Mouse (Mus musculus) kidney, postnatal 0 days (tissue): Measurements from ENCODE around the gene Sept4. TPM values are rescaled to one million over a fixed set of nuclear protein-coding genes. Genes with fewer than 3 reads are reported as not detected.
A peak's percentile ranks its signal among the peaks of the same experiment; 100 is the strongest.

Source experiments
- ATAC-seq: fragments of 200-750 bp; cut with Nextera tagmentation; replicated peaks from 2 replicates; pipeline ENCODE4 v1.8.0; 2017; ENCODE audit warnings: low read depth, moderate number of reproducible peaks, moderate TSS enrichment, moderate library complexity; ENCODE audit not compliant: low FRiP score
- DNase-seq: peaks from one replicate; pipeline ENCODE4 v3.0.0-alpha.2; 2016; ENCODE audit warnings: low spot score
- H3K27ac ChIP-seq: fragments of 300-500 bp; sonication (generic); 2 replicates; pipeline ENCODE4 v1.5.1; 2014; ENCODE audit warnings: mild to moderate bottlenecking
- H3K27me3 ChIP-seq: fragments of 300-500 bp; sonication (generic); 2 replicates; pipeline ENCODE4 v1.6.1; 2014; ENCODE audit warnings: low read length, mixed read lengths; ENCODE audit not compliant: insufficient read depth
- H3K36me3 ChIP-seq: fragments of 300-500 bp; sonication (generic); 2 replicates; pipeline ENCODE4 v1.6.1; 2014; ENCODE audit warnings: low read length, mixed read lengths; ENCODE audit not compliant: insufficient read depth
- H3K4me1 ChIP-seq: fragments of 300-500 bp; sonication (generic); replicated peaks from 2 replicates; pipeline ENCODE4 v1.6.1; 2014; ENCODE audit warnings: antibody characterized with exemption, low read length, mixed read lengths; ENCODE audit not compliant: insufficient read depth
- H3K4me2 ChIP-seq: fragments of 300-500 bp; sonication (generic); 2 replicates; pipeline ENCODE4 v1.6.1; 2014; ENCODE audit warnings: mild to moderate bottlenecking, low read length, moderate library complexity, mixed read lengths
- H3K4me3 ChIP-seq: fragments of 300-500 bp; sonication (generic); replicated peaks from 2 replicates; pipeline ENCODE4 v1.5.1; 2014; ENCODE audit warnings: low read depth, low read length
- H3K9ac ChIP-seq: fragments of 300-500 bp; sonication (generic); 2 replicates; pipeline ENCODE4 v1.6.1; 2014; ENCODE audit warnings: low read depth, low read length
- H3K9me3 ChIP-seq: fragments of 300-500 bp; sonication (generic); replicated peaks from 2 replicates; pipeline ENCODE4 v1.6.1; 2016; ENCODE audit warnings: low read length, inconsistent platforms, mixed read lengths
- CTCF ChIP-seq: IDR thresholded peaks from 2 replicates; pipeline ENCODE4 v1.5.1; 2016; ENCODE audit warnings: antibody characterized with exemption, low read depth, mild to moderate bottlenecking, moderate library complexity
- WGBS: fragments of 180-500 bp; shearing (Covaris S2); extraction: QIAGEN DNeasy Blood & Tissue Kit; methylation state at CpG from one replicate; pipeline ENCODE4 v1.1.7; 2014; 5-methylcytosine and 5-hydroxymethylcytosine counted together
- polyA plus RNA-seq: library from polyadenylated mRNA; unstranded; fragments of >200 nt; fragmentation: Nextera tagmentation; extraction: Ambion mirVana; gene quantifications from 2 replicates; pipeline ENCODE4 v1.2.1, GENCODE M21; 2015

Sept4 gene
- polyA plus RNA-seq, 1 experiment from 2014 or later = 146 TPM

GRCm38 (mm10) chr11:87581933-87582710, 13.4 kb downstream of the Sept4 start:
- Histone ChIP-seq H3K4me2 (no peak overlapping the region), H3K9ac (no peak overlapping the region), H3K36me3 (no peaks in the 10 kb centered on the region), H3K27ac (no peak overlapping the region), H3K9me3 (no peaks in the 10 kb centered on the region), H3K4me3 (no peak overlapping the region), H3K4me1 (peaks cover 22% of the 10 kb centered on the region), H3K27me3 (no peaks in the 10 kb centered on the region)
- DNase-seq (no peak), ATAC-seq (no peak)
- 81% methylated on average over 8 of the region's 8 CpGs for WGBS
- TF ChIP-seq CTCF = no peak

- H3K4me2 ChIP-seq = no peak overlapping the region
- H3K4me3 ChIP-seq = no peak overlapping the region
- no peak overlapping the region for H3K9ac ChIP-seq
- no peaks in the 10 kb centered on the region for H3K27me3 ChIP-seq
- no peak for TF ChIP-seq CTCF
- ATAC-seq (no peak), DNase-seq (no peak)
- H3K27ac ChIP-seq = no peak overlapping the region
- no peaks in the 10 kb centered on the region for H3K9me3 ChIP-seq
- 76% methylated on average over 6 of the region's 6 CpGs for WGBS
- peaks cover 15% of the 10 kb centered on the region for H3K4me1 ChIP-seq
- 0 out of 2 replicates have a peak, but pooled peaks cover 3% of the 10 kb centered on the region for H3K36me3 ChIP-seq
Measured at GRCm38 (mm10) chr11:87583291-87584034, 14.8 kb downstream of the Sept4 start.

GRCm38 (mm10) chr11:87584711-87585505, 16.2 kb downstream of the Sept4 start:
- Histone ChIP-seq H3K4me3 (no peak overlapping the region), H3K27ac (peak overlapping the region; percentile 55), H3K36me3 (0 out of 2 replicates have a peak, but pooled peaks cover 3% of the 10 kb centered on the region), H3K9me3 (no peaks in the 10 kb centered on the region), H3K4me2 (no peak overlapping the region), H3K4me1 (peaks cover 7% of the 10 kb centered on the region), H3K27me3 (no peaks in the 10 kb centered on the region), H3K9ac (no peak overlapping the region)
- DNase-seq (peak; percentile 79), ATAC-seq (peak; percentile 34; the same call in 1 of the 2 replicates)
- WGBS = 62% methylated on average over 10 of the region's 10 CpGs
- TF ChIP-seq CTCF = no peak

GRCm38 (mm10) chr11:87587211-87587874, 18.6 kb downstream of the Sept4 start:
- TF ChIP-seq CTCF = 0 out of 2 replicates have a peak, but pooled peaks have one; percentile 2
- Histone ChIP-seq H3K4me3 (no peak overlapping the region), H3K27ac (no peak overlapping the region), H3K4me2 (no peak overlapping the region), H3K9me3 (no peaks in the 10 kb centered on the region), H3K4me1 (peaks cover 10% of the 10 kb centered on the region; the same call in 1 of the 2 replicates), H3K36me3 (0 out of 2 replicates have a peak, but pooled peaks cover 3% of the 10 kb centered on the region), H3K27me3 (no peaks in the 10 kb centered on the region), H3K9ac (no peak overlapping the region)
- no peak for ATAC-seq
- WGBS = 86% methylated on average over 5 of the region's 5 CpGs
- peak; percentile 66 for DNase-seq

- DNase-seq (no peak), ATAC-seq (no peak)
- TF ChIP-seq CTCF = no peak
- H3K4me2 ChIP-seq = no peak overlapping the region
- 91% methylated on average over 8 of the region's 8 CpGs for WGBS
- no peak overlapping the region for H3K4me3 ChIP-seq
- peaks cover 11% of the 10 kb centered on the region; the same call in 1 of the 2 replicates for H3K4me1 ChIP-seq
- H3K27me3 ChIP-seq = no peaks in the 10 kb centered on the region
- H3K9me3 ChIP-seq = no peaks in the 10 kb centered on the region
- H3K27ac ChIP-seq = no peak overlapping the region
- H3K9ac ChIP-seq = no peak overlapping the region
- H3K36me3 ChIP-seq = 0 out of 2 replicates have a peak, but pooled peaks cover 7% of the 10 kb centered on the region
Measured at GRCm38 (mm10) chr11:87589605-87590004, 20.9 kb downstream of the Sept4 start.
